Mouse (Mus musculus): ENCODE data around the gene Tmem72. TPM values are rescaled to one million over a fixed set of nuclear protein-coding genes. Genes with fewer than 3 reads are reported as not detected.

Tmem72 gene
- 0.12 to 0.18 TPM (median 0.12 TPM) in 4 replicates for total RNA-seq (2023)

DNA sequence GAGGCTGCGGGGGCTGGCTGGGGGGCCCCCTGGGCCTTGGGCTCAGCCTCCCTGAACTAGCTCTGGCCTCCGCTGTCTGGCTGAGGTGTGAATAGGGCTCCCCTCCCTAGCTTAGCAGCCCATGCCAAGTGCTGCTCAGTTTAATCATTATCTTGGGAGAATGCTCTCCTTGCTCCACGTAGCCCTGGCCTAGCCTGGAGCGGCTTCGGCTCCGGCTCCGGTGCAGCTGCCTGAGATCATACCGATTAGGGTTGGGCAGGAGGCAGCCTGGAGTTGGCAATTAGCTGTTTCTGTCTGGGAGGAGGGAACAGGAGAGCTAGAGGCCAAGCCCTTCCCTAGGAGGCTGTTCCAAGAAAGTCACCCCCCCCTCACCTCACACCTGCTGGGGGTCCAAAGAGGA, at the start of gene Tmem72:
TSS of gene Tmem72 (minus strand) at position 248 of the 400 bp plus-strand sequence.

GRCm38 (mm10) chr6:116673471-116674282, 43.0 kb downstream of the Tmem72 start, which contains the start of gene Rassf4:
Gene Rassf4, minus strand, starts transcription at chr6:116673952.

GRCm38 (mm10) chr6:116650406-116650805, 66.3 kb downstream of the Tmem72 start, which contains the start of gene Depp1:
Gene Depp1, plus strand, starts transcription at chr6:116650609.

Other genes starting within 250 kb of the Tmem72 start
- gene Olfr211, start 227.8 kb downstream of the Tmem72 start, total RNA-seq (2023) = not detected in 4 replicates
- gene Olfr212, start 210.4 kb downstream of the Tmem72 start, total RNA-seq (2023) = 0.21 to 0.49 TPM (median 0.32 TPM) in 4 replicates
- not detected in 4 replicates for gene Olfr213, start 178.5 kb downstream of the Tmem72 start, total RNA-seq (2023)
- 4.4 to 7.9 TPM (median 6.0 TPM) in 4 replicates for gene Gm5580, start 165.8 kb downstream of the Tmem72 start, total RNA-seq (2023)
- not detected in 4 replicates for gene Olfr214, start 162.7 kb downstream of the Tmem72 start, total RNA-seq (2023)
- not detected in 4 replicates for gene Olfr215, start 132.7 kb downstream of the Tmem72 start, total RNA-seq (2023)
- gene Zfp422, start 87.9 kb downstream of the Tmem72 start, total RNA-seq (2023) = 16.8 to 21.7 TPM (median 19.0 TPM) in 4 replicates
- not detected in 4 replicates for gene Depp1, start 66.3 kb downstream of the Tmem72 start, total RNA-seq (2023)
- gene Rassf4, start 43.0 kb downstream of the Tmem72 start, total RNA-seq (2023) = 33.2 to 41.4 TPM (median 35.7 TPM) in 4 replicates